Mouse (Mus musculus): Measurements from ENCODE around the gene Cox6b2.

DNA sequence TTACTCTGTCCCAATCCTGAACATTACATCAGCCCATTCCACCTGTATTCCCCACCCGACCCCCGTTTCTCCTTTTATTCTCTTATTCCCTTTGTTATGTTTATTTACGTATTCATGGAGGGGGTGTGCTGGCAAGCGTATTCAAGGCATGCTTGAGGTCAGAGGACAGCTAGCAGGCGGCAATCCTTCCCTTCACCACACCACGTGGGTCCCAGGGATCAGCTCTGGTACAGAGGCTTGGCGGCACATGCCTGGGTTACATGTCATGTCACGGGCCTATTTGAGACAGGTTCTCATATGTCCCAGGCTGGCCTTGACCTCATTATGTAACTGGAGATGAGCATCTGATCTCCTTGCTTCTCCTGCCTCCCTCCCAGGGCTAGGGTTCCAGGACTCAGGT, 50.6 kb downstream of the Cox6b2 start:
- TF ChIP-seq POLR2A (IDR thresholded peaks at IDR 0.05; ENCODE audit: extremely low read depth, insufficient read depth, low read length): no peak
- TF ChIP-seq CTCF (IDR thresholded peaks at IDR 0.05; ENCODE audit: extremely low read depth, insufficient read depth, low read length): no peak
